Mouse (Mus musculus): ENCODE measurements around the gene Dysf. TPM values are rescaled to one million over a fixed set of nuclear protein-coding genes. Genes with fewer than 3 reads are reported as not detected.

Dysf gene
- polyA plus RNA-seq, 1 experiment from 2014 or later, result 4.7 TPM

DNA sequence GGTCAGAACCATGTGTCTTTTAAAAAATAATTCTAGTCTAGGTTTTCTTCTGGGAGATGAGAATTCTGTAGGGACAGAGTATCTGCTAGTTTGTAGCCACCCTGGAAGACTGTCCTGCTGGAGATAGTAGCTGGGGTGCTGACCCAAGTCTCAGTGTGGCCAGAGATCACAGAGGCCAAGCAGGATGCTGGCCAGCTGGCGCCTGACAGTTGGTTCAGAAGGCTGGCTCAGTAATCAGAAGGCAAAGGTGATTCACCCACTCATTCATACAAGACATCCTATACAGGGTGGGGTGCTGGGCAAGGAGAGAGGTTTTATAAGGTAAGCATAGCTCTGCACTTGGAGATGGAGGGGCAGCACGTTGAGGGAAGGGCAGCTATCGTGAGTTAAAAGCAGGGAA, 204.7 kb downstream of the Dysf start:
- DNase-seq (ENCODE audit: low spot score), result no peak
- no peaks in the 10 kb centered on the region for H3K27me3 ChIP-seq (replicated peaks; ENCODE audit: control insufficient read depth, insufficient read depth, low read length)
- H3K4me3 ChIP-seq (ENCODE audit: low read depth, low read length), result no peak overlapping the region
- no peak overlapping the region for H3K27ac ChIP-seq (ENCODE audit: low read depth, low read length)
- no peak for ATAC-seq (replicated peaks; ENCODE audit: low FRiP score)
- 57% methylated on average over 3 of the region's 3 CpGs for WGBS
- H3K4me1 ChIP-seq (replicated peaks; ENCODE audit: control insufficient read depth, insufficient read depth, low read length), result no peaks in the 10 kb centered on the region
- no peak overlapping the region for H3K4me2 ChIP-seq
- H3K36me3 ChIP-seq (ENCODE audit: control insufficient read depth, insufficient read depth, low read length), result no peaks in the 10 kb centered on the region
- H3K9me3 ChIP-seq (ENCODE audit: control insufficient read depth, low read length), result no peaks in the 10 kb centered on the region
- H3K9ac ChIP-seq (ENCODE audit: low read depth, low read length), result no peak overlapping the region

DNA sequence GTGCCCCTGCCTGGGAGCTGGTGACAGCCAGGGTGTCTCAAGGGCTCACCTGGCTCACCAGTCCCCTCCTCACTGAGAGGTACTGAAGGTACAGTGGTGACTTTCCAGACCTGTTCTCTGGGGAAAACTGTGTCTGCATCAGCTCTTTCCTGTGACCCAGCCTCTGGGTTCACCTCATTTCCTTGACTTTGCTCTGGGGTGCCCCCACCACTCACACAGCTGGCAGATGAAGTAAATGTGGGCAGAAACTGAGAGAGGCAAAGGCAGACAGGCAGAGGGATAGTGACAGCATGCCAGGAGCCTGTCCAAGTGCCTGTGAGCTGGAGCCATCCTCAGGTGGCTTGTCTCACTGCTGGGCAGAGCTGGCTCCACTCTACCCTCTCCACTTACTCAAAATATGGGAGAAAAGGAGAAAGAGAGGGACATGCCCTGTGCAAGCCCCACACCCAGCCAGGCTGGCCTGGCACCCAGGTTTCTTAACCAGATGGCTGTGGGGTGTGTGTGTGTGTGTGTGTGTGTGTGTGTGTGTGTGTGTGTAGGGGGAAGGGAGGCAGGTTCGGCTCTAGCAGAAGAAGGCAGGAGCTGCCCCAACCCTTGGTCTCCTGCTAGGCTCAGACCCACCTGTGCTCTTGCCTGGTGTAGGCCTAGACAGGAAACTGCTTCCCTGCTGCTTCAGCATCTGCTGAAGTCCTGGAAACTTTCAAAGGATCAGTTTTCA, 209.0 kb downstream of the Dysf start:
- Histone ChIP-seq H3K36me3 (ENCODE audit: control insufficient read depth, insufficient read depth, low read length) (no peaks in the 10 kb centered on the region), H3K9me3 (ENCODE audit: control insufficient read depth, low read length) (no peaks in the 10 kb centered on the region), H3K27ac (ENCODE audit: low read depth, low read length) (no peak overlapping the region), H3K4me2 (no peak overlapping the region), H3K27me3 (replicated peaks; ENCODE audit: control insufficient read depth, insufficient read depth, low read length) (no peaks in the 10 kb centered on the region), H3K4me3 (ENCODE audit: low read depth, low read length) (no peak overlapping the region), H3K4me1 (replicated peaks; ENCODE audit: control insufficient read depth, insufficient read depth, low read length) (no peaks in the 10 kb centered on the region), H3K9ac (ENCODE audit: low read depth, low read length) (no peak overlapping the region)
- ATAC-seq (replicated peaks; ENCODE audit: low FRiP score), result no peak
- no peak for DNase-seq (ENCODE audit: low spot score)
- 67% methylated on average over 1 of the region's 1 CpGs for WGBS

DNA sequence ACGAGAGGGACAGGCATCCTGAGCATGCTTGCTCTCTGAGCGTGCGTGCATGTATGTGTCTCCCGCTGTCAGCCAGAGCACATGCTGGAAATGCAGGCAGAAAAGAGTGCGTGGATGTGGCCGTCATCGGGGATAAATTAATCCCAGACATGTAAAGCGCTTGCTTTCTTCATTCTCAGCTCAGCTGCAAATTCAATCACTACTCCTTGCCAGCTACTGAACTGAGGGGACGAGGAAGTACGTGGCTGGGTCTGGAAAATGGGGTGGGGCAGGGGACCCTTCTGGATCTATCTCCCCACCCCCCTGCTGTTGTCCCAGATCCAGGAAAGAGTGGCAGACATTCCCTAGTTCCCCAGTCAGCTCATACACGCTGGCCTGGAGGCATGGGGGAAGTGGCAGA, 210.7 kb downstream of the Dysf start:
- ATAC-seq (replicated peaks; ENCODE audit: low FRiP score) (no peak), DNase-seq (ENCODE audit: low spot score) (no peak)
- 69% methylated on average over 11 of the region's 11 CpGs for WGBS
- Histone ChIP-seq H3K9me3 (ENCODE audit: control insufficient read depth, low read length) (no peaks in the 10 kb centered on the region), H3K27ac (ENCODE audit: low read depth, low read length) (no peak overlapping the region), H3K9ac (ENCODE audit: low read depth, low read length) (no peak overlapping the region), H3K4me3 (ENCODE audit: low read depth, low read length) (no peak overlapping the region), H3K4me1 (replicated peaks; ENCODE audit: control insufficient read depth, insufficient read depth, low read length) (no peaks in the 10 kb centered on the region), H3K36me3 (ENCODE audit: control insufficient read depth, insufficient read depth, low read length) (no peaks in the 10 kb centered on the region), H3K4me2 (no peak overlapping the region), H3K27me3 (replicated peaks; ENCODE audit: control insufficient read depth, insufficient read depth, low read length) (no peaks in the 10 kb centered on the region)

DNA sequence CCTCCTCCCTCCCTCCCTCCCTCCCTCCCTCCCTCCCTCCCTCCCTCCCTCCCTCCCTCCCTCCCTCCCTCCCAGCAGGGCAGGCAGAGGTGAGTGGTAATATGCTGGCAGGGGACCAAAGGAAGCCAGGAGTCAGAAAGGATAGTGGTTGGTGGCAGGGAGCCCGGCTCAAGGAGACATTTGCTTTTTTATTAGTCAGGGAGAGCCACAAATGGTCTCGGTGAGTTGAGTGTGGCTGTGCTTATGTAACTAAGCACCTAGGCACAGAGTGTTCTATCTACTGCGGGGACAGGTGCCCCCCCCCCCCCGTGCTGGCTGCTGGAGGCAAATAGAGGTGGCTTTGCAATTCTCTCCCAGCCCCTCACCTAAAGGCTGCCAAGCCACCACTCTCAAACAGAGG, 216.5 kb downstream of the Dysf start:
- Histone ChIP-seq H3K27ac (ENCODE audit: low read depth, low read length) (no peak overlapping the region), H3K4me2 (no peak overlapping the region), H3K4me1 (replicated peaks; ENCODE audit: control insufficient read depth, insufficient read depth, low read length) (no peaks in the 10 kb centered on the region), H3K4me3 (ENCODE audit: low read depth, low read length) (no peak overlapping the region), H3K27me3 (replicated peaks; ENCODE audit: control insufficient read depth, insufficient read depth, low read length) (no peaks in the 10 kb centered on the region), H3K36me3 (ENCODE audit: control insufficient read depth, insufficient read depth, low read length) (no peaks in the 10 kb centered on the region), H3K9me3 (ENCODE audit: control insufficient read depth, low read length) (no peaks in the 10 kb centered on the region), H3K9ac (ENCODE audit: low read depth, low read length) (no peak overlapping the region)
- no peak for ATAC-seq (replicated peaks; ENCODE audit: low FRiP score)
- DNase-seq (ENCODE audit: low spot score), result no peak
- WGBS, result 45% methylated on average over 4 of the region's 4 CpGs

DNA sequence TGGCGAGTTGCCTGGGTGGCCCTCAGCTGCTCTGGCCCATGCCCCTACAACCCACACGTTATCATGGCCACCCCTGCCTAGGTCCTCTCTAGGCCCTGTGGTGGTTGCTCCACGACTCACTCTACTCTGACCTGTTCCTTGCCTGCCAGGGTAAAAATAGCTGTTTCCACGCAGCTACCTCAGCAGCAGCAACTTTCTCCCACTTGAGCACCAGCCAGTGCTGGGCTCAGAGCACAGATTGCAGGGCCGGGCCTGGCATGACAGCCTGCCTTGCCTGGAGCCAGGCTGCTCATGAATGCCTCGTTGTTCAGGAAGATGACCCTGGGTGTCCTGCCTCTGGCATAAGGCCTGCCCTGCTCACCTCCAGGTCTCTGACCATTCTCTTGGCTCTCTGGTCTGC, 217.2 kb downstream of the Dysf start:
- Histone ChIP-seq H3K27ac (ENCODE audit: low read depth, low read length) (no peak overlapping the region), H3K4me1 (replicated peaks; ENCODE audit: control insufficient read depth, insufficient read depth, low read length) (no peaks in the 10 kb centered on the region)
- no peak for ATAC-seq (replicated peaks; ENCODE audit: low FRiP score)

DNA sequence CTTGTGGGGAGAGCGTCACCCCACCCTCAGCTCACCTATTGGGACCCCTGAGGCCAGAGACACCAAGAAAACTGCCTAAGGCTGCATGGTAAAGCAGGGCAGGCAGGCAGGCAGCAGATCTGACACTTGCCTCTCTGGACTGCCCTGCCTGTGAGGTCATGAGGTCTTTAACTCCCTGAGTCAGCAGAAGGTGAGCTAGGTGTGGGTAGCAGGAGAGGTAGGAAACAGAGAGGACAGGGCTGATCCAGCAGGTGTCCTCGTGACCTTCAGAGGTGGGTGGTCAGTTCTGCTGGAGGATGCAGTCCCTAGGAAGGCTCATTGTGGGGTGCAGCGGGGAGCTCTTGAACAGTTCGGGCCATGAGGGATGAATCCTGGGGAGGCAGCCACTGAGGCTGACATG, 219.8 kb downstream of the Dysf start:
- H3K9me3 ChIP-seq (ENCODE audit: control insufficient read depth, low read length), result no peaks in the 10 kb centered on the region
- ATAC-seq (replicated peaks; ENCODE audit: low FRiP score) (no peak), DNase-seq (ENCODE audit: low spot score) (no peak)
- no peak overlapping the region for H3K4me3 ChIP-seq (ENCODE audit: low read depth, low read length)
- no peaks in the 10 kb centered on the region for H3K36me3 ChIP-seq (ENCODE audit: control insufficient read depth, insufficient read depth, low read length)
- no peak overlapping the region for H3K4me2 ChIP-seq
- no peaks in the 10 kb centered on the region for H3K27me3 ChIP-seq (replicated peaks; ENCODE audit: control insufficient read depth, insufficient read depth, low read length)
- H3K4me1 ChIP-seq (replicated peaks; ENCODE audit: control insufficient read depth, insufficient read depth, low read length), result no peaks in the 10 kb centered on the region
- WGBS, result 58% methylated on average over 4 of the region's 4 CpGs
- H3K27ac ChIP-seq (ENCODE audit: low read depth, low read length), result no peak overlapping the region
- H3K9ac ChIP-seq (ENCODE audit: low read depth, low read length), result no peak overlapping the region

More for the DNA sequence above, 217.2 kb downstream of the Dysf start:
- no peaks in the 10 kb centered on the region for H3K9me3 ChIP-seq (ENCODE audit: control insufficient read depth, low read length)
- DNase-seq (ENCODE audit: low spot score), result no peak
- no peaks in the 10 kb centered on the region for H3K36me3 ChIP-seq (ENCODE audit: control insufficient read depth, insufficient read depth, low read length)
- H3K4me2 ChIP-seq, result no peak overlapping the region
- H3K4me3 ChIP-seq (ENCODE audit: low read depth, low read length), result no peak overlapping the region
- 71% methylated on average over 6 of the region's 6 CpGs for WGBS
- H3K27me3 ChIP-seq (replicated peaks; ENCODE audit: control insufficient read depth, insufficient read depth, low read length), result no peaks in the 10 kb centered on the region
- H3K9ac ChIP-seq (ENCODE audit: low read depth, low read length), result no peak overlapping the region

DNA sequence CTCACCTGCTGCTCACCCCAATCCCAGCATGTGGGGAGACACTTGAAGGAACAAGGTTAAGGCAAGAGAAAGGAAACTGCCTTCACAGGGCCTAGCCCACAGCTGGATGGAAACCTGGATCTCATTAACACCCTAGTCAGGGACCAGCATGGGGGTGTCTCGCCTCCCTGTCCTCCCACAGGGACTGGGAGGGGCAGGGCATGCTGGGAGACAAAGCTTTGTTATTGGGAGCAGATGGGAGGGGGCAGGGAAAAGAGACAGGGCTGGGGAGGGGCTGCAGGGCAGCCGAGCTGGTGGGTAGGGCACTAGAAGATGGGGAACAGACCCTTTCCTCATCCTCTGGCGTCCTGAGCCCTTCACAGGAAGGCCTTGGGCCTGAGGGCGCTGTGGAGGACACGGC, 220.4 kb downstream of the Dysf start:
- ATAC-seq (replicated peaks; ENCODE audit: low FRiP score) (no peak), DNase-seq (ENCODE audit: low spot score) (no peak)
- no peaks in the 10 kb centered on the region for H3K27me3 ChIP-seq (replicated peaks; ENCODE audit: control insufficient read depth, insufficient read depth, low read length)
- no peak overlapping the region for H3K4me2 ChIP-seq
- no peak overlapping the region for H3K4me3 ChIP-seq (ENCODE audit: low read depth, low read length)
- H3K4me1 ChIP-seq (replicated peaks; ENCODE audit: control insufficient read depth, insufficient read depth, low read length), result no peaks in the 10 kb centered on the region
- H3K27ac ChIP-seq (ENCODE audit: low read depth, low read length), result no peak overlapping the region
- H3K9me3 ChIP-seq (ENCODE audit: control insufficient read depth, low read length), result no peaks in the 10 kb centered on the region
- H3K9ac ChIP-seq (ENCODE audit: low read depth, low read length), result no peak overlapping the region
- 27% methylated on average over 5 of the region's 5 CpGs for WGBS
- H3K36me3 ChIP-seq (ENCODE audit: control insufficient read depth, insufficient read depth, low read length), result no peaks in the 10 kb centered on the region

DNA sequence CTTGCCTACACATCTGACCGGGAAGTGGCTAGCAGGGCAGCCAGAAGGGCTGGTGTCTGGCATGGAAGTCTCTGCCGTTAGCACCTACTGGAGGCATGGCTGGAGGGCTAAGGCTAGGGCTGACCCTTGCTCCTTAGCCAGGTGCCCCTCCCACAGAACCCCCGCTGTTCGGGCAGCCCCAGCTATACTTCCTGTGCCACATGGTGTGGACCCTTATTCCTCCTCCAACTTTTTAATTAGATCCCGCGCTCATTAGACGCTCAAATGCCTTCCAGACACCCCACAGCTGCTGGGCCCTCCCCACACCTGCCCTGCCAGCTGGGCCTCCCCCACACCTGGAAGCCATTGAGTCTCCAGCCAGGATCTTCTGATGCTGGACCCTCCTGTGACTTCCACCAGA, 221.3 kb downstream of the Dysf start:
- no peaks in the 10 kb centered on the region for H3K4me1 ChIP-seq (replicated peaks; ENCODE audit: control insufficient read depth, insufficient read depth, low read length)
- H3K9ac ChIP-seq (ENCODE audit: low read depth, low read length), result no peak overlapping the region
- no peaks in the 10 kb centered on the region for H3K9me3 ChIP-seq (ENCODE audit: control insufficient read depth, low read length)
- H3K27me3 ChIP-seq (replicated peaks; ENCODE audit: control insufficient read depth, insufficient read depth, low read length), result no peaks in the 10 kb centered on the region
- WGBS, result 48% methylated on average over 7 of the region's 7 CpGs
- DNase-seq (ENCODE audit: low spot score) (no peak), ATAC-seq (replicated peaks; ENCODE audit: low FRiP score) (no peak)
- no peaks in the 10 kb centered on the region for H3K36me3 ChIP-seq (ENCODE audit: control insufficient read depth, insufficient read depth, low read length)
- no peak overlapping the region for H3K4me3 ChIP-seq (ENCODE audit: low read depth, low read length)
- H3K4me2 ChIP-seq, result no peak overlapping the region
- no peak overlapping the region for H3K27ac ChIP-seq (ENCODE audit: low read depth, low read length)

DNA sequence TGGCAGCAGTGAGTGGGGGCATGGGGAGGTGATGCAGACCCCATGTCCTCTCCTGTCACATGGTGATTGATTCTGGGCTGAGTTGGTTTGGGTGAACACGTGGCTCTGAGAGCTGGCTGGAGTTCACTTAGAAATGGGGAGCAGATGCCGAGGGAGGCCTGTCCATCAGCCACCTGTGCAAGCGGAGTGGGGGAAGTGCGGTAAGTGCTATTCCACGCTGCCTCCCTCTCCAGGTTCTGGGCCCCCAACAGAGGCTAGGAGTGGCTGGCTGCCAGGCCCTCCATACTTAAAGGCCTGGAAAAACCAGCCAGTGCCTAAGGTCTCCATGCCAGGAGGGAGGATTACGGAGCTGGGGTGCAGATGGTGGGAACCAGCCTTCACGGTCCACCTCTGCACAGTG, 222.7 kb downstream of the Dysf start:
- 60% methylated on average over 7 of the region's 7 CpGs for WGBS
- Histone ChIP-seq H3K9ac (ENCODE audit: low read depth, low read length) (no peak overlapping the region), H3K4me2 (no peak overlapping the region), H3K36me3 (ENCODE audit: control insufficient read depth, insufficient read depth, low read length) (no peaks in the 10 kb centered on the region), H3K27me3 (replicated peaks; ENCODE audit: control insufficient read depth, insufficient read depth, low read length) (no peaks in the 10 kb centered on the region), H3K27ac (ENCODE audit: low read depth, low read length) (no peak overlapping the region), H3K4me1 (replicated peaks; ENCODE audit: control insufficient read depth, insufficient read depth, low read length) (no peaks in the 10 kb centered on the region), H3K9me3 (ENCODE audit: control insufficient read depth, low read length) (no peaks in the 10 kb centered on the region), H3K4me3 (ENCODE audit: low read depth, low read length) (no peak overlapping the region)
- ATAC-seq (replicated peaks; ENCODE audit: low FRiP score) (no peak), DNase-seq (ENCODE audit: low spot score) (no peak)

Data from liver, embryonic 11.5 days (tissue).